Mouse (Mus musculus) bone marrow macrophage, adult 2 months (primary cell): ENCODE results near the gene Spef1.

Experiments
- CTCF ChIP-seq: IDR thresholded peaks from 2 replicates; pipeline ENCODE4 v1.5.1; 2012; ENCODE audit warnings: low read depth, mild to moderate bottlenecking, low read length, moderate library complexity
- POLR2A ChIP-seq: IDR thresholded peaks from 2 replicates; pipeline ENCODE4 v1.6.1; 2012; ENCODE audit warnings: mild to moderate bottlenecking, low read depth, low read length, borderline replicate concordance

- TF ChIP-seq CTCF (no peak), POLR2A (no peak)
Observed at GRCm38 (mm10) chr2:131171401-131172104, 15.5 kb downstream of the Spef1 start.
